Mouse (Mus musculus) heart, postnatal 0 days (tissue): ENCODE data around the gene Hist1h1c.

Experiments used
- CTCF ChIP-seq: IDR thresholded peaks from 2 replicates; pipeline ENCODE4 v1.5.1; 2016; ENCODE audit warnings: antibody characterized with exemption, control low read depth, low read depth
- EP300 ChIP-seq: IDR thresholded peaks from 2 replicates; pipeline ENCODE4 v1.6.1; 2016; ENCODE audit warnings: antibody characterized with exemption, low read depth

DNA sequence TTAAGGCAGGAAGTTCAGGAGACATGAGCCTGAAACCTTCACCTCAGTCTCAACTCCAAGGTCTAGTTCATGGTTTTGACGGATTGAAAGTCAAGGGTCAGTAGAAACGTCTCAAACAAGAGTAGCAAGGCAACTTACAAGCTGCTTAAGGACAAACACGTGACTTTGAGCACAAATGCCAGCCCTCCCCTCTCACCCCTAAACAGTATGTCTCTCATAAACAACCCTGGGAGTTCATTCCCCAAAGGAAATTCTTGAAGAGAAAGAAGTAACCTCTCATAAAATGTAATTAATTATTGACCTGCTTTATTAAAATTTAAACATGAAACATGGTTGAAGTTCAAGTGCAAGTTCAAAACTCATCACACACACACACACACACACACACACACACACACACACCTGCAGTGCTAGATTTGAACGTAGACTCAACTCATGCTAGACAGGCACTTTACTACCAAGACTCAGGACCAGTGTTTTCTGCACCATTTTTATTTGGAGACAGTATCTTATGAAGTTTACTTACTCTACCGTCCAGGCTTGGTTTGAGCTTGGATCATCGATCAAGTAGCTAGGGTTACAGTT, 44.7 kb upstream of the Hist1h1c start:
- TF ChIP-seq CTCF (no peak), EP300 (no peak)
